Mouse (Mus musculus) large intestine, adult 2 months (tissue): Measurements from ENCODE around the gene Gm4756. TPM values are rescaled to one million over a fixed set of nuclear protein-coding genes. Genes with fewer than 3 reads are reported as not detected.
"Not testable (repeated sequence)": the region's sequence is repeated elsewhere in the genome, so short reads cannot be mapped to it uniquely, and the experiment has no call there.

Source experiments
- DNase-seq: peaks from one replicate; pipeline ENCODE4 v3.0.0-alpha.2; 2012; ENCODE audit warnings: low read depth, low spot score
- WGBS: fragments of 180-500 bp; shearing (Covaris S2); methylation state at CpG from one replicate; pipeline ENCODE4 v1.1.7; 2018; 5-methylcytosine and 5-hydroxymethylcytosine counted together
- polyA plus RNA-seq: library from polyadenylated mRNA; depleted of rRNA; stranded (reverse); fragments of >200 nt; gene quantifications from 2 replicates; pipeline ENCODE4 v1.2.3, GENCODE M21; 2012; rRNA removed

The Gm4756 gene
- polyA plus RNA-seq = not detected in 2 replicates

GRCm38 (mm10) chr12:72649611-72650330 lies at the start of gene Gm4756:
Gm4756 (minus strand) TSS chr12:72649661.
- no peak for DNase-seq
- 73% methylated on average over 11 of the region's 11 CpGs for WGBS

- WGBS = 15% methylated on average over 9 of the region's 9 CpGs
- no peak for DNase-seq
These were observed 45.5 kb upstream of the Gm4756 start for GRCm38 (mm10) chr12:72694901-72695463.

- DNase-seq = peak; percentile 25
- WGBS = 20% methylated on average over 12 of the region's 12 CpGs
These were observed 45.0 kb upstream of the Gm4756 start for GRCm38 (mm10) chr12:72694438-72694837.

- peak; percentile 28 for DNase-seq
- 29% methylated on average over 6 of the region's 6 CpGs for WGBS
These were observed 44.4 kb upstream of the Gm4756 start for GRCm38 (mm10) chr12:72693895-72694294.

- not testable (repeated sequence) for DNase-seq
- WGBS = 60% methylated on average over 2 of the region's 2 CpGs
These were observed 38.8 kb upstream of the Gm4756 start for GRCm38 (mm10) chr12:72688281-72688680.

- WGBS = 68% methylated on average over 6 of the region's 6 CpGs
- DNase-seq = not testable (repeated sequence)
These were observed 38.3 kb upstream of the Gm4756 start for GRCm38 (mm10) chr12:72687741-72688140.

- 82% methylated on average over 4 of the region's 4 CpGs for WGBS
- not testable (repeated sequence) for DNase-seq
These were observed 37.1 kb upstream of the Gm4756 start for GRCm38 (mm10) chr12:72686566-72686965.

- 93% methylated on average over 3 of the region's 3 CpGs for WGBS
These were observed 34.2 kb upstream of the Gm4756 start for GRCm38 (mm10) chr12:72683612-72684011.

GRCm38 (mm10) chr12:72682511-72683282 lies 33.2 kb upstream of the Gm4756 start:
- DNase-seq = no peak
- WGBS = 57% methylated on average over 8 of the region's 8 CpGs

More at GRCm38 (mm10) chr12:72683612-72684011, 34.2 kb upstream of the Gm4756 start:
- DNase-seq = no peak

GRCm38 (mm10) chr12:72681919-72682318 lies 32.5 kb upstream of the Gm4756 start:
- WGBS = 94% methylated on average over 1 of the region's 1 CpGs

GRCm38 (mm10) chr12:72679635-72680034 lies 30.2 kb upstream of the Gm4756 start:
- no peak for DNase-seq
- WGBS = 65% methylated on average over 3 of the region's 3 CpGs

More at GRCm38 (mm10) chr12:72681919-72682318, 32.5 kb upstream of the Gm4756 start:
- DNase-seq = no peak

- WGBS = 32% methylated on average over 2 of the region's 2 CpGs
- DNase-seq = no peak
These were observed 25.4 kb upstream of the Gm4756 start for GRCm38 (mm10) chr12:72674820-72675219.

GRCm38 (mm10) chr12:72674079-72674797 lies 24.8 kb upstream of the Gm4756 start:
- DNase-seq = no peak
- 43% methylated on average over 7 of the region's 7 CpGs for WGBS

GRCm38 (mm10) chr12:72671516-72672135 lies 22.2 kb upstream of the Gm4756 start:
- DNase-seq = no peak
- 92% methylated on average over 6 of the region's 6 CpGs for WGBS

- no peak for DNase-seq
- WGBS = 90% methylated on average over 8 of the region's 8 CpGs
These were observed 21.5 kb upstream of the Gm4756 start for GRCm38 (mm10) chr12:72670921-72671320.

- 25% methylated on average over 10 of the region's 10 CpGs for WGBS
These were observed 18.5 kb upstream of the Gm4756 start for GRCm38 (mm10) chr12:72667868-72668469.

GRCm38 (mm10) chr12:72666015-72666414 lies 16.6 kb upstream of the Gm4756 start:
- no peak for DNase-seq
- 82% methylated on average over 5 of the region's 5 CpGs for WGBS

More at GRCm38 (mm10) chr12:72667868-72668469, 18.5 kb upstream of the Gm4756 start:
- DNase-seq = no peak

GRCm38 (mm10) chr12:72664735-72665337 lies 15.4 kb upstream of the Gm4756 start, which contains the start of gene Dhrs7:
Dhrs7 (minus strand) TSS chr12:72664909.
- under 1% methylated on average over 33 of the region's 33 CpGs for WGBS
- DNase-seq = peak; percentile 58
